Mouse (Mus musculus) heart, embryonic 12.5 days (tissue): Measurements from ENCODE around the gene Snx8. TPM values are rescaled to one million over a fixed set of nuclear protein-coding genes. Genes with fewer than 3 reads are reported as not detected.

Experiments used
- ATAC-seq: fragments of 200-750 bp; cut with Nextera tagmentation; 2 replicates; pipeline ENCODE4 v1.8.0; 2017; ENCODE audit warnings: moderate TSS enrichment, moderate library complexity; ENCODE audit not compliant: insufficient number of reproducible peaks, low FRiP score
- H3K27ac ChIP-seq: fragments of 300-500 bp; sonication (generic); 2 replicates; pipeline ENCODE4 v1.5.1; 2016; ENCODE audit warnings: mild to moderate bottlenecking, moderate library complexity; ENCODE audit not compliant: poor library complexity, severe bottlenecking
- H3K27me3 ChIP-seq: fragments of 300-500 bp; sonication (generic); replicated peaks from 2 replicates; pipeline ENCODE4 v1.6.1; 2016; ENCODE audit warnings: mild to moderate bottlenecking, moderate library complexity
- H3K36me3 ChIP-seq: fragments of 300-500 bp; sonication (generic); 2 replicates; pipeline ENCODE4 v1.6.1; 2016; ENCODE audit warnings: mild to moderate bottlenecking, moderate library complexity
- H3K4me1 ChIP-seq: fragments of 300-500 bp; sonication (generic); replicated peaks from 2 replicates; pipeline ENCODE4 v1.6.1; 2016; ENCODE audit warnings: mild to moderate bottlenecking
- H3K4me2 ChIP-seq: fragments of 300-500 bp; sonication (generic); 2 replicates; pipeline ENCODE4 v1.6.1; 2016; ENCODE audit warnings: mild to moderate bottlenecking, moderate library complexity
- H3K4me3 ChIP-seq: fragments of 300-500 bp; sonication (generic); 2 replicates; pipeline ENCODE4 v1.5.1; 2016; ENCODE audit warnings: mild to moderate bottlenecking
- H3K9ac ChIP-seq: fragments of 300-500 bp; sonication (generic); 2 replicates; pipeline ENCODE4 v1.6.1; 2016; ENCODE audit warnings: mild to moderate bottlenecking, moderate library complexity
- H3K9me3 ChIP-seq: fragments of 300-500 bp; sonication (generic); replicated peaks from 2 replicates; pipeline ENCODE4 v1.6.1; 2016; ENCODE audit warnings: mild to moderate bottlenecking, moderate library complexity
- WGBS: fragments of 180-500 bp; shearing (Covaris S2); methylation state at CpG from one replicate; pipeline ENCODE4 v1.1.7; 2016; 5-methylcytosine and 5-hydroxymethylcytosine counted together
- polyA plus RNA-seq: library from polyadenylated mRNA; unstranded; fragments of >200 nt; fragmentation: Nextera tagmentation; extraction: Ambion mirVana; gene quantifications from 2 replicates; pipeline ENCODE4 v1.2.1, GENCODE M21; 2016

Gene Snx8
- polyA plus RNA-seq, 1 experiment from 2014 or later = 15.2 TPM

DNA sequence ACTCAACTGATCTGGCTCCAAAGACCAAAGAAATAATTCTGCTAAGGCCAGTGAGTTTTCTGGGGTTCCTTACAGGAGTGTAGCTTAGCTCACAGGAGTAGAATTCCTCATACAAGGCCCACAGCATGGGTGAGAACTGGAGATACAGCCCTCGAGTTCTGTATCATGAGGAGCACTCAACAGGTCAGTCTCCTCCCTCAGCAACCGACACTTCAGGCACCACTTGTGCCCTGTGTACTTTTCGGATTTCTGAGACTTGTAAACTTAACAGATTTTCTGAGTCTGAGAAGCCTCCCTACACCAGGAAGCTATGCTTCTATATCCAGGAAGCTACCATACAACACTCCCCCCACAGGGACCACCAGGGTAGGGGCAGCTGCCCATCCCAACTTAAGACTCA lies 49.2 kb downstream of the Snx8 start:
- Histone ChIP-seq H3K9ac (no peak overlapping the region), H3K4me1 (no peaks in the 10 kb centered on the region), H3K9me3 (no peaks in the 10 kb centered on the region), H3K36me3 (peaks cover 62% of the 10 kb centered on the region), H3K27ac (no peak overlapping the region), H3K4me3 (no peak overlapping the region), H3K4me2 (no peak overlapping the region), H3K27me3 (no peaks in the 10 kb centered on the region)
- ATAC-seq = no peak
- 81% methylated on average over 3 of the region's 3 CpGs for WGBS

DNA sequence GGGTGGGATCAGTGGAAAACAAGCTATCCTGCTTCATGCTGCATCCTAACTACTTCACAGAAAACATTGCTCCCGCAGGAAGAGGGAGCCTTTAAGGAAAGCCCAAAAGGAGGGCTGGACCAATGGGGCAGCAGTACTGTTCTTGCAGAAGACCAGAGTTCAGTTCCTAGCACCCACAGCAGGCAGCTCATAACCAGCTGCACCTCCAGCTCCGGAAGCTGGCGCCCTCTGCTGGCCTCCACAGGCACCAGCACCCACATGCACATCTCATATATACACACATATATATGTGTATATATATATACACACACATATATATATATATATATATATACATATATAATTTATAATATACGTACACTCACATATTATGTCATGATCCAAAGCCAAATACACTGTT lies 50.3 kb downstream of the Snx8 start:
- no peak overlapping the region for H3K4me3 ChIP-seq
- H3K27me3 ChIP-seq = no peaks in the 10 kb centered on the region
- no peaks in the 10 kb centered on the region for H3K4me1 ChIP-seq
- no peak overlapping the region for H3K4me2 ChIP-seq
- H3K27ac ChIP-seq = no peak overlapping the region
- H3K9me3 ChIP-seq = no peaks in the 10 kb centered on the region
- no peak overlapping the region for H3K9ac ChIP-seq
- no peak for ATAC-seq
- WGBS = 93% methylated on average over 4 of the region's 4 CpGs
- peaks cover 51% of the 10 kb centered on the region for H3K36me3 ChIP-seq

DNA sequence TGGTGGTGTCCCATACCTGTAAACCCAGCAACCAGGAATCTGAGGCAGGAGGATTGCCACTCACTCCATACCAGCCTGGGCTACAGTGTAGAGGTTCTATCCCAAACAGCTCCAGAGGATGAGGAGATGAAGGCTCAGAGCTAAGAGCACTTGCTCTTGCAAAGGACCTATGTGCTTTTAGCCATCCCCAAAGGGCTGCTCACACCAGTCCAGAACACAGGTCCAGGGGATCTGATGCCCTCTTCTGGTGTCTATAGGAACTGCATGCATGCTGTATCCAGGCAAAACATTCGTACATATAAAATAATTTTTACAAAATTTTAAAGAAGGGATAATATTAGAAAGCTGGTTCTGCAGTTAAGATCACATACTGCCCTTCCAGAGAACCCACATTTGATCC lies 52.4 kb downstream of the Snx8 start:
- no peak for ATAC-seq
- H3K4me1 ChIP-seq = peaks cover 8% of the 10 kb centered on the region; the same call in 1 of the 2 replicates
- WGBS = 76% methylated on average over 1 of the region's 1 CpGs
- H3K27ac ChIP-seq = no peak overlapping the region
- no peak overlapping the region for H3K4me3 ChIP-seq
- peaks cover 43% of the 10 kb centered on the region for H3K36me3 ChIP-seq
- H3K9me3 ChIP-seq = no peaks in the 10 kb centered on the region
- H3K27me3 ChIP-seq = no peaks in the 10 kb centered on the region
- no peak overlapping the region for H3K9ac ChIP-seq
- H3K4me2 ChIP-seq = no peak overlapping the region

DNA sequence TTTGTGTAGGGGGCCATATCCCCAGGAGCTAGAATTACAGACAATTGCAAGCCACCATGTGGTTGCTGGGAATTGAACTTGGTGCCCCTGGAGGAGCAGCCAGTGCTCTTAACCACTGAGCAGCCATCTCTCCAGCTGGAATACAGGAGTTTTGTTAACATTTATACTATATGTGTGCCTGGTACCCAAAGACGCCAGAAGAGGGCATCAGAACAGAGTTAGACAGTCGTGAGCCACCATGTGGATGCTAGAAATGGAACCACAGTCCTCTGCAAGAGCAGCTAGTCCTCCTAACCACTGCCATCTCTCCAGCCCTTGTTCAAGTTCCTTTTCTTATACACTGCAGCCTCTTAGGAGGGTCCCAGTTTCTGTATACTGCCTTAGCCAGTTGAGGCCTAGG lies 55.4 kb downstream of the Snx8 start:
- ATAC-seq = no peak
- Histone ChIP-seq H3K27ac (no peak overlapping the region), H3K4me1 (peaks cover 15% of the 10 kb centered on the region), H3K4me2 (no peak overlapping the region), H3K4me3 (no peak overlapping the region), H3K36me3 (peaks cover 28% of the 10 kb centered on the region), H3K9ac (no peak overlapping the region), H3K9me3 (no peaks in the 10 kb centered on the region), H3K27me3 (no peaks in the 10 kb centered on the region)
- WGBS = 36% methylated on average over 2 of the region's 2 CpGs

DNA sequence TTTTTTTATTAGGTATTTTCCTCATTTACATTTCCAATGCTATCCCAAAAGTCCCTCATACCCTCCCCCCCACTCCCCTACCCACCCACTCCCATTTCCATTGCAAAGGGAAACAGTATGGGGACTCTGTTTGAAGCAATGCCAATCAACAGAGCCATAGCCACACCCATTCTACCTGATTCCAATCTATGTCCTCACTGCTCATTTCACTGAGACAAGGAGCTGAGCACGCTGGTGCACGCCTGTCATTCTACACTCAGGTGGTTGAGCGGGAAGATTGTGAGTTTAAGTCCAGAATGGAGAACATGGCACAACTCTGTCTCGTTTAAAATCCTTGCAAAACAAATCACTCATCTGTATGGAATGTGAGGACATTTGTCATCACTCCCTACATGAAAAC lies 56.5 kb downstream of the Snx8 start:
- H3K27ac ChIP-seq = no peak overlapping the region
- WGBS = 58% methylated on average over 4 of the region's 4 CpGs
- no peaks in the 10 kb centered on the region for H3K27me3 ChIP-seq
- H3K4me1 ChIP-seq = peaks cover 15% of the 10 kb centered on the region
- H3K4me3 ChIP-seq = peak overlapping the region; percentile 79; the same call in 1 of the 2 replicates
- peak overlapping the region; percentile 93 for H3K4me2 ChIP-seq
- H3K36me3 ChIP-seq = peaks cover 28% of the 10 kb centered on the region
- no peak overlapping the region for H3K9ac ChIP-seq
- ATAC-seq = no peak
- no peaks in the 10 kb centered on the region for H3K9me3 ChIP-seq

DNA sequence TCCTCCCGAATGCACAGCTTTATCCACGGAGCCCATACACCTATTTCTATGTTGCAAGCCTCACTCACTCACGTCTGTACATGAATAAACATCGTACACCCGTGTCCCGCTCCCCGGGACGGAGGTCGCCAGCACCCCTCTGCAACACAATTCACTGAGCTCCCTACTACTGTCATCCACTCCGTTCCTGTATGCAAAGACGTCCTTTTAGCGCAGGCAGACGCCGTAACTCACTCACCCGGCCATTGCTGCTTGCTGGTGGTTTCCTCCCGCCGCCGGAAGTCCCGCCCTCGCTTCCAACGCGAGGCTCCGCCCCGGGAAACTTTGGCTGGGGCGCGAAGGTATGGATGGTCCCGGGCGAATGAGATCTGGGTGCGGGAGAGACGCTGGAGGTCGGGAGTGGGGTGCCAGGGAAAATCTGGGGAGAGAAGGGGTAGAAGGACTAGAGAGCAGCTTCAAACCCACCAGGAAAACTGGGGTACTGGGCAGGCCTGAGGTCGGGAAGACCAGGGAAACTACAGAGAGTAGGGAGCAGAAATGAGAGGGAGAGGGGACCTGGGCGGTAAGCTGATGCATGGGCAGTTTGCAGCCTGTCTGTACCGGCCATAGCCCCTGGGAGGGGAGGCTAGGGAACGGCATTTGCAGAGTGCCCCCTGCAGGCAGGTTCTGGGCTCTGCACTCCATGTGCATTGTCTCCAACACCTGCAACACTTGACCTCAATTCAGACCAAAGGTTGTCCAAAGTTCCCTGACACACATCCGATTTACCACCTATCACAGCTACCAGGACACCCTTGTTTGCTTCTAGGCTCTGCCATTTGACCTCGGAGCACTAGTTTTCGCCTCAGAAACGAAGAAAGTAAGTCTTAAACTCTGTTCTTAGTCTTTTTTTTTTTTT lies 57.2 kb downstream of the Snx8 start, which contains the start of gene Mrm2:
Mrm2 (minus strand) TSS at position 284 of the 898 bp plus-strand sequence.
- WGBS = 2% methylated on average over 39 of the region's 39 CpGs
- Histone ChIP-seq H3K36me3 (peaks cover 33% of the 10 kb centered on the region), H3K4me2 (peak within 1 kb of the TSS; percentile 93)

DNA sequence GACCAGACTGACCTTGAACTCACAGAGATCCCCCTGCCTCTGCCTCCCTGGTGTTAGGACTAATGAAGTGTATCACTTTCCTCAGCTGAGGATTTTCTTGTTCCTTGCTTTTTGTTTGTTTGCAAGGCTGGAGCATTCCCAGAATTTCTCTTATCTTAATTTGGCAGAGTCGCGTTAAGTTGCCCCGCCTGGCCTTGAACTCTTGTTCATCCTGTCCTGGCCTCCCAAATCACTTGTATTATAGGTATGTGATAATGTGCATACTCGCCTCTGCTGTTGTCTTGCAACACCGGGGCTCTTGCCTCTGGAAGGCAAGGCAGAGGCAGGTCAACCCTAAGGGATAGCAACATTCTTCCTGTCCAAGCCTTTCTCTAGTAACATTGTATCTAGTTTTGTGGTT lies 65.0 kb downstream of the Snx8 start:
- Histone ChIP-seq H3K27ac (no peak overlapping the region), H3K9ac (no peak overlapping the region), H3K4me1 (peaks cover 23% of the 10 kb centered on the region), H3K27me3 (no peaks in the 10 kb centered on the region), H3K4me2 (no peak overlapping the region), H3K4me3 (no peak overlapping the region), H3K36me3 (peaks cover 27% of the 10 kb centered on the region), H3K9me3 (no peaks in the 10 kb centered on the region)
- no peak for ATAC-seq
- WGBS = 90% methylated on average over 5 of the region's 5 CpGs

More for the DNA sequence above, 57.2 kb downstream of the Snx8 start, which contains the start of gene Mrm2:
- Histone ChIP-seq H3K4me1 (peaks cover 15% of the 10 kb centered on the region), H3K4me3 (peak within 1 kb of the TSS; percentile 79), H3K27me3 (no peaks in the 10 kb centered on the region), H3K9me3 (no peaks in the 10 kb centered on the region), H3K27ac (peak within 1 kb of the TSS; percentile 89), H3K9ac (peak within 1 kb of the TSS; percentile 86)
- ATAC-seq = peak; percentile 83

DNA sequence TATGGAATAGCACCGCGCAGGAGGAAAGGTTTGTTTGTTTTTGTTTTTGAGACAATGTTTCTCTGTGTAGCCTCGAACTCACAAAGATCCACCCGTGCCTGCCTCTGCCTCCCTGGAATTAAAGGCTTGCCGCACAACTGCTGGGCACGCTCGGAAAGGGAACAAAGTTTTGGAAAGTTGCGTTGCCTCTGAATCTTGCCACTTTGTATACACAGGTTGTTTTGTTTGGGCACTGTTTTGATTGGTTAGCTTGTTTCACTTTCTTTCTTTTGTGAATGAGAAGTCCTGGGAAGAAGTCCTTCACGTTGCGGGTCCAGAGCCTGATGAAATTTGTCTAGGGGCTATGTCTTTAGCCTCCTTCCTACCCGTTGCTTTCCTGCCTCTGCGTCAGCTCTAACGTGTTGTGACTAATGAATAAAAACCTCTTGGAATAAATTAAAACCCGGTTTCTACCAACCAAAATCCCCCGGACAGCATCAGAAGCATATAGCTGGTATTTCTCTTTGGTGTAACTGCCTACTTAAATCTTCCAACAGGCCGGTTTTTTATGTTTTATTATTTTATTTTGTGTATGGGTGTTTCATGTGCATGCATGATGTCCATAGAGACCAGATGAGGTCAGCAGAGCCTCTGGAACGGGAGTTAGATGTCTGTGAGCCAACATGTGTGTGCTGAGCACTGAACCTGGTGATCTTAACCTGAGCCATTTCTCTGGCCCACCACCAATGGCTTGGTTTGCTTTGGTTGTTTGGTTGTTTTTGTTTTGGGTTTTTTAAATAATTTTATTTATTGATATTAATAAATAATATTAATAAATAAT lies 67.1 kb downstream of the Snx8 start:
- 1% methylated on average over 17 of the region's 17 CpGs for WGBS
- H3K4me2 ChIP-seq = peak overlapping the region; percentile 92
- ATAC-seq = no peak

DNA sequence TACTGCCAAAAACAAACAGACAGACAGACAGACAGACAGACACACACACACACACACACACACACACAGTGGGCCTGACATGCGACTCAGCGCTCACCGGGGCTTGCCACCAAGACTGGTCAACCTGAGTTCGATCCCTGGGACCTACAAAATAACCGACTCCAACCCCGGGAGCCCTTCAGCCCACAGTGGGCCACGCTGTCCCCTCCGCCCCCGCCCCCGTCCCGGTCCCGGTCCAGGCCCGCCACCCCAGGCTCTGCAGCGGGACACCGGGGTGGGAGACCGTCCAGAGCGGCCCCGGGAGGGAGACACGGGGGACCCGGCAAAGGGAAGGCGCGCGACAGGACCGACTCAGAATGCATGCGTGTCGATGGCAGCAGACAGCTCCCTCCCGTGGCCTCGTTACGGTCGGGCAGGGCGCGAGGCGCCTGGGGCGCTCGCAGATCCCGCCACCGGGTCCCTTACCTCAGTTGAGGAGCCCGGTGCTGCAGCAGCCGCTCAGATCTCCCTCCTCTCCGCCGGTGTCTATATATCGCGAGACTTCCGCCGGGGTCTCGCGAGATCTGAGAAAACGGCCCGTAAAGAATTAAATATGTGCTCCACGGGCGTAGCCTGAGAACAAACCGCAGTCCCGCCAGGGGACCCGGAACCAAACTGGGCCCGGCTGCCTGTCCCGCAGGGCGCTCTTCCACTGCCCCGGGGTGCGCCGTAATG lies 67.9 kb downstream of the Snx8 start, which contains the start of the genes Mad1l1 and Nudt1:
Mad1l1 (minus strand) TSS at position 511 of the 714 bp plus-strand sequence.
Nudt1 (plus strand) TSS at position 615 of the 714 bp plus-strand sequence.
- Histone ChIP-seq H3K27ac (peak within 1 kb of the TSS; percentile 75), H3K9ac (peak within 1 kb of the TSS; percentile 99), H3K4me1 (peaks cover 31% of the 10 kb centered on the region), H3K9me3 (no peaks in the 10 kb centered on the region), H3K4me2 (peak within 1 kb of the TSS; percentile 92), H3K4me3 (peak within 1 kb of the TSS; percentile 91), H3K36me3 (peaks cover 5% of the 10 kb centered on the region), H3K27me3 (no peaks in the 10 kb centered on the region)
- WGBS = under 1% methylated on average over 60 of the region's 60 CpGs
- peak; percentile 92 for ATAC-seq

More for the DNA sequence above, 67.1 kb downstream of the Snx8 start:
- H3K9me3 ChIP-seq = no peaks in the 10 kb centered on the region
- H3K9ac ChIP-seq = peak overlapping the region; percentile 99
- H3K4me1 ChIP-seq = peaks cover 27% of the 10 kb centered on the region
- H3K27me3 ChIP-seq = no peaks in the 10 kb centered on the region
- peak overlapping the region; percentile 91 for H3K4me3 ChIP-seq
- H3K36me3 ChIP-seq = peaks cover 11% of the 10 kb centered on the region
- H3K27ac ChIP-seq = peak overlapping the region; percentile 75

DNA sequence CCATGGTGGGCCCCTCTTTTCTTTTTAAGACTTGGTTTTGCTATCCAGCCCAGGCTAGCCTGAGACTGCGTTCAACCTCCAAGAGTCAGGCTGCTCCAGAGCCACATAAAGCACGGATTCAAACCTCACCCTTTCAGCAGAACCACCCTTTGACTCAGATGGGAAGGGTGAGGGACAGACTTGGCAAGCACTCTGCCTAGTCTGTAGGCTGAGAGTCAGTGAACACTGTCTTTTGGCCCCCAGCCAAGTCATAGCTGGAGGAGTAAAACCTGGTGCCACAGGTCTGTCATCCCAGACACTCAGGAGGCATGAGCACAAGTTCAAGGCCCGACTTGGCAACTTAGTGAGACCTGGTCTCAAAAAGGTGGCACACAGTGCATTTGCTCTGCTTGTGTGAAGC lies 72.3 kb downstream of the Snx8 start:
- ATAC-seq = no peak
- Histone ChIP-seq H3K27ac (no peak overlapping the region), H3K4me3 (no peak overlapping the region), H3K27me3 (no peaks in the 10 kb centered on the region), H3K4me1 (peaks cover 27% of the 10 kb centered on the region), H3K4me2 (no peak overlapping the region), H3K36me3 (peaks cover 35% of the 10 kb centered on the region), H3K9ac (no peak overlapping the region), H3K9me3 (no peaks in the 10 kb centered on the region)
- 75% methylated on average over 3 of the region's 3 CpGs for WGBS
